Mouse (Mus musculus) heart, embryonic 11.5 days (tissue): ENCODE measurements at regions not wholly inside any gene's neighbourhood (a gene's known extent, or its start where the extent isn't known, plus 50 kb on each side); places are given as distances from the start of the nearest gene placed in this dataset.
"Not testable (repeated sequence)": the region's sequence is repeated elsewhere in the genome, so short reads cannot be mapped to it uniquely, and the experiment has no call there.

Source experiments
- ATAC-seq: fragments of 200-750 bp; cut with Nextera tagmentation; replicated peaks from 2 replicates; pipeline ENCODE4 v1.8.0; 2017; ENCODE audit warnings: moderate library complexity; ENCODE audit not compliant: insufficient number of reproducible peaks, low FRiP score, low TSS enrichment
- H3K27ac ChIP-seq: fragments of 300-500 bp; sonication (generic); 2 replicates; pipeline ENCODE4 v1.5.1; 2014; ENCODE audit warnings: mild to moderate bottlenecking, low read depth, low read length
- H3K27me3 ChIP-seq: fragments of 300-500 bp; sonication (generic); 2 replicates; pipeline ENCODE4 v1.6.1; 2014; ENCODE audit warnings: mild to moderate bottlenecking, low read length, mixed read lengths; ENCODE audit not compliant: control insufficient read depth, insufficient read depth
- H3K36me3 ChIP-seq: fragments of 300-500 bp; sonication (generic); 2 replicates; pipeline ENCODE4 v1.6.1; 2014; ENCODE audit warnings: mild to moderate bottlenecking, low read length, moderate library complexity, mixed read lengths; ENCODE audit not compliant: control insufficient read depth, insufficient read depth
- H3K4me1 ChIP-seq: fragments of 300-500 bp; sonication (generic); 2 replicates; pipeline ENCODE4 v1.6.1; 2014; ENCODE audit warnings: low read length; ENCODE audit not compliant: control insufficient read depth, insufficient read depth
- H3K4me2 ChIP-seq: fragments of 300-500 bp; sonication (generic); 2 replicates; pipeline ENCODE4 v1.6.1; 2014; ENCODE audit warnings: mild to moderate bottlenecking, moderate library complexity
- H3K4me3 ChIP-seq: fragments of 300-500 bp; sonication (generic); 2 replicates; pipeline ENCODE4 v1.5.1; 2014; ENCODE audit warnings: low read depth, low read length
- H3K9ac ChIP-seq: fragments of 300-500 bp; sonication (generic); 2 replicates; pipeline ENCODE4 v1.6.1; 2014; ENCODE audit warnings: mild to moderate bottlenecking, low read depth, low read length, moderate library complexity
- H3K9me3 ChIP-seq: fragments of 300-500 bp; sonication (generic); replicated peaks from 2 replicates; pipeline ENCODE4 v1.6.1; 2016; ENCODE audit warnings: low read length; ENCODE audit not compliant: control insufficient read depth
- WGBS: fragments of 180-500 bp; shearing (Covaris S2); extraction: QIAGEN DNeasy Blood & Tissue Kit; methylation state at CpG from one replicate; pipeline ENCODE4 v1.1.7; 2014; ENCODE audit not compliant: insufficient replicate concordance; 5-methylcytosine and 5-hydroxymethylcytosine counted together

- 0 out of 2 replicates have a peak, but pooled peaks have one; percentile 42 for ATAC-seq
- peak overlapping the region; percentile 71 for H3K27ac ChIP-seq
- 44% methylated on average over 9 of the region's 9 CpGs for WGBS
Observed at GRCm38 (mm10) chr15:96802034-96802728, 102.7 kb upstream of the Slc38a2 start.

DNA sequence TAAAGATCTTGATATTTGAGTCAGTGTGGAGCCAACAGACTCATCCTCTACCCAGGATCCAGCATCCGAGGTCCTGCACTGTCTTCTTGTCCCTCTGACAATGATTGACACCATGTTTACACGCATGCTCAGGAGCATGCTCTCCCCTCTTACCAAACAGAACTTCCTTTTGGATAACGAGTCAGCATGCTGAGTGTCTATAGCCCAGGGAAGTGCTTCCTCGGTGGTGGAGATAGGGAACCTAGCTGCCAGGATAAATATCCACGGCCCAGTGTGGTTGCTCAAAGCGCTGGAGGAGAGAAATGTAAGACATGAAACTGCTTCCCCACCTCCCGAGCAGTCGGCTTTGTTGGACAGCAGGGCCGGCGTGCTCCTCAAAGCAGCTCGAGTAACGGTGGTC lies 99.7 kb upstream of the Slc38a2 start:
- H3K9ac ChIP-seq = no peak overlapping the region
- H3K4me1 ChIP-seq = peaks cover 4% of the 10 kb centered on the region; the same call in 1 of the 2 replicates
- H3K27ac ChIP-seq = peak overlapping the region; percentile 36
- ATAC-seq = no peak
- WGBS = 55% methylated on average over 12 of the region's 12 CpGs
- H3K27me3 ChIP-seq = no peaks in the 10 kb centered on the region
- no peaks in the 10 kb centered on the region for H3K36me3 ChIP-seq
- H3K4me2 ChIP-seq = no peak overlapping the region
- H3K4me3 ChIP-seq = no peak overlapping the region
- no peaks in the 10 kb centered on the region for H3K9me3 ChIP-seq

More at GRCm38 (mm10) chr15:96802034-96802728, 102.7 kb upstream of the Slc38a2 start:
- peaks cover 4% of the 10 kb centered on the region; the same call in 1 of the 2 replicates for H3K4me1 ChIP-seq
- H3K9me3 ChIP-seq = no peaks in the 10 kb centered on the region
- no peak overlapping the region for H3K9ac ChIP-seq
- 0 out of 2 replicates have a peak overlapping the region, but pooled peaks have one; percentile 6 for H3K4me2 ChIP-seq
- no peaks in the 10 kb centered on the region for H3K36me3 ChIP-seq
- no peaks in the 10 kb centered on the region for H3K27me3 ChIP-seq
- no peak overlapping the region for H3K4me3 ChIP-seq

DNA sequence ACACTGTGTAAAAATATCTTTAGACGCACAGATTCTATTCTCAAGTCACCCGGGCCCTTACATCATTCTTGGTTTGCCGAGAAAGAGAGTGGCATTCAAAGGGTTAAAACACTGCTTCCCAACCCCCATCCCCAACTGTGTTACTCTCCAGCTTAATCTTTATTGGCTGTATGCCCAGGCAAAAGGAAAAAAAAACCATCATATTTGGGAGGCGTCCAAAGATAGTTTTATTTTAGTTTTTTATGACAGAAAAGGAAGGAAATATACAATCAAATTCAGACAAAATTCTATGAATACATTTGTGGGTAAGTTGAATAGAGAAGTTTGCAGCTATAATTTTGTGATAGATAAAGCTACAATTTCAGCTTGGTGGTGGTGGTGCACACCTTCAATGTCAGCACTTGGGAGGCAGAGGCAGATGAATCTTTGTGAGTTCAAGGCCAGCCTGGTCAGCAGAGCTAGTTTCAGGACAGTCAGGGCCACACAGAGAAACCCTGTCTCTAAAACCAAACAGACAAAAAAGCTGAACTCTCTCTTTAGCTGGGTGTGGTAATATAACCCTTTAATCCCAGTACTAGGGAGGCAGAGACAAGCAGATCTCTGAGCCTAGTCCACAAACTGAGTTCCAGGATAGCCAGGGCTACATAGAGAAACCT lies 98.2 kb upstream of the Slc38a2 start:
- ATAC-seq = 0 out of 2 replicates have a peak, but pooled peaks have one; percentile 39
- no peak overlapping the region for H3K4me3 ChIP-seq

DNA sequence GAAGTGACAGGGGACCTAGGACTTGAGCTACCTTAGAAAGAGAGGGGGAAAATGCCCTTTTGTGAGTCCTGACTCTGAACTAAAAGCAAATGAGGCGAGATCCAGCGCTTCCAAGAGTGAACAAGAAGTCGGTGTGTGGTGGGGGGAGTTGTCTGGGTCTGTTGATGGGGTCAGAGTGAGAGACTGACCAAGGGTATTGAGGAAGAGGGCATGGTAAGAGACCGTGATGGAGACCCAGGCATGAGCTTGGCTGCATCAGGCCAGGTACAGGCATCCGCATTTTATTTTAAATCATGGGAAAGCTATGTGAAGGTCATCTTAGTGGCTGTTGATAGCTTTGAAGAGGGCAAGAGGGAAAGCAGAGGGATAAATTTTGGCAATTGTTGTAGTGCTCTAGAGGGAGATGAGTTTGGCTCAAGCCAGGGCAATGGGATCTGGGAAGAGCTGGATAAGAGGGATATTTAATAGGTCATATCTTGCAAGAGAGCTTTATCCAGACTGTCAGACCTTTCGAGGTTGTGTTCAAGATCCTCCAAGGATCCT lies 94.7 kb upstream of the Slc38a2 start:
- Histone ChIP-seq H3K4me1 (peaks cover 6% of the 10 kb centered on the region; the same call in 1 of the 2 replicates), H3K27ac (no peak overlapping the region), H3K4me3 (no peak overlapping the region), H3K27me3 (no peaks in the 10 kb centered on the region), H3K9me3 (no peaks in the 10 kb centered on the region), H3K4me2 (no peak overlapping the region), H3K9ac (no peak overlapping the region), H3K36me3 (no peaks in the 10 kb centered on the region)
- no peak for ATAC-seq
- WGBS = 86% methylated on average over 6 of the region's 6 CpGs

More for the DNA sequence above, 98.2 kb upstream of the Slc38a2 start:
- 55% methylated on average over 4 of the region's 4 CpGs for WGBS
- Histone ChIP-seq H3K9me3 (no peaks in the 10 kb centered on the region), H3K4me2 (no peak overlapping the region), H3K27ac (0 out of 2 replicates have a peak overlapping the region, but pooled peaks have one; percentile 35), H3K9ac (no peak overlapping the region), H3K27me3 (no peaks in the 10 kb centered on the region), H3K4me1 (peaks cover 4% of the 10 kb centered on the region; the same call in 1 of the 2 replicates), H3K36me3 (no peaks in the 10 kb centered on the region)

- Histone ChIP-seq H3K4me1 (peaks cover 3% of the 10 kb centered on the region; the same call in 1 of the 2 replicates), H3K27me3 (no peaks in the 10 kb centered on the region), H3K4me3 (no peak overlapping the region), H3K36me3 (no peaks in the 10 kb centered on the region), H3K9me3 (no peaks in the 10 kb centered on the region), H3K27ac (no peak overlapping the region), H3K4me2 (no peak overlapping the region), H3K9ac (no peak overlapping the region)
- ATAC-seq = no peak
- 89% methylated on average over 15 of the region's 15 CpGs for WGBS
Observed at GRCm38 (mm10) chr15:96793251-96793650, 93.7 kb upstream of the Slc38a2 start.

DNA sequence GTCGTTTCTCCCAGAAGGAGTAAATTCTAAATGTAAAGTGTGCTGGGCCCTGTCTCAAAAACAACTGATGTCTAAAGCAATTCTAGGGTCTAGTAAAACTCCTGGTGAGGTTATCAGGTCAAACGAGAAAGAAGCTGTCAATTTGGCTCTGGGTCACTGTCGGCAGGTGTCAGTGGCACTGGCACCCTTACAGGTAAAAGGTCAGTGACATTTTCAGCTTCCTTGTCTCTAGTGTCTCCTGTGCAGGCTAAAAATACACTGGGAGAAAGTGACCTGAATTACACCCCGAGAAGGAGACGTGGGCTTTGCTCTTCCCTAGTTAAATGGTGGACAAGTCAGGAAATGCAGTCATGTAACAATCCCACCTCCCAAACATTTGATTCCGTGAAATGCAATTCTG lies 91.8 kb upstream of the Slc38a2 start:
- ATAC-seq = no peak
- Histone ChIP-seq H3K4me2 (no peak overlapping the region), H3K27ac (no peak overlapping the region), H3K9me3 (no peaks in the 10 kb centered on the region), H3K4me1 (0 out of 2 replicates have a peak, but pooled peaks cover 3% of the 10 kb centered on the region), H3K4me3 (no peak overlapping the region), H3K9ac (no peak overlapping the region), H3K27me3 (no peaks in the 10 kb centered on the region), H3K36me3 (no peaks in the 10 kb centered on the region)
- 58% methylated on average over 6 of the region's 6 CpGs for WGBS

GRCm38 (mm10) chr15:96787921-96788320 lies 88.4 kb upstream of the Slc38a2 start:
- not testable (repeated sequence) for H3K9ac ChIP-seq, H3K9me3 ChIP-seq, H3K27me3 ChIP-seq, H3K4me3 ChIP-seq, ATAC-seq, H3K27ac ChIP-seq, H3K36me3 ChIP-seq, H3K4me1 ChIP-seq, H3K4me2 ChIP-seq
- WGBS = 80% methylated on average over 2 of the region's 2 CpGs

DNA sequence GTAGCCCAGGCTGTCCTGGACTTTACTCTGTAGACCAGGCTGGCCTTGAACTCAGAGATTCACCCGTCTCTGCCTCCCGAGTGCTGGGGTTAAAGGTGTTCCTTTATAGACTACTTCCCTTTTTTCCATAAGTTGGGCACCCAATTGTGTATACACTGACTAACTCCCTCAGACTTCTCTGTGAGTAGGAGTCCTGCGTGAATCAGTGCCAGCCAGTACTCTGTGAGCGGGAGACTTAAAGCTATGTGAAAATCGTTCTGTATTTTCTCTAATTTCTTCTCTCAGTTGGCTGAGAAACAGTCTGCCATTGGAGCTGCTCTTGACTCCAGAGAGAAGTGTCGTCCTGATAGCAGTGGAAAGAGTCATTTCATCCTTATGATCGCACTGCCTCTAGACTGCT lies 85.0 kb upstream of the Slc38a2 start:
- no peak overlapping the region for H3K4me3 ChIP-seq
- ATAC-seq = no peak

More for the DNA sequence above, 85.0 kb upstream of the Slc38a2 start:
- WGBS = 81% methylated on average over 7 of the region's 7 CpGs
- Histone ChIP-seq H3K9ac (no peak overlapping the region), H3K4me1 (0 out of 2 replicates have a peak, but pooled peaks cover under 1% of the 10 kb centered on the region), H3K36me3 (no peaks in the 10 kb centered on the region), H3K4me2 (no peak overlapping the region), H3K27ac (no peak overlapping the region), H3K27me3 (no peaks in the 10 kb centered on the region), H3K9me3 (no peaks in the 10 kb centered on the region)
